Mouse (Mus musculus): Measurements from ENCODE around the gene Snrpa. TPM values are rescaled to one million over a fixed set of nuclear protein-coding genes. Genes with fewer than 3 reads are reported as not detected.
A peak's percentile ranks its signal among the peaks of the same experiment; 100 is the strongest.
"Not testable (repeated sequence)": the region's sequence is repeated elsewhere in the genome, so short reads cannot be mapped to it uniquely, and the experiment has no call there.

Gene Snrpa
- 168 and 170 TPM in 2 replicates for polyA plus RNA-seq (2012; rRNA removed)

DNA sequence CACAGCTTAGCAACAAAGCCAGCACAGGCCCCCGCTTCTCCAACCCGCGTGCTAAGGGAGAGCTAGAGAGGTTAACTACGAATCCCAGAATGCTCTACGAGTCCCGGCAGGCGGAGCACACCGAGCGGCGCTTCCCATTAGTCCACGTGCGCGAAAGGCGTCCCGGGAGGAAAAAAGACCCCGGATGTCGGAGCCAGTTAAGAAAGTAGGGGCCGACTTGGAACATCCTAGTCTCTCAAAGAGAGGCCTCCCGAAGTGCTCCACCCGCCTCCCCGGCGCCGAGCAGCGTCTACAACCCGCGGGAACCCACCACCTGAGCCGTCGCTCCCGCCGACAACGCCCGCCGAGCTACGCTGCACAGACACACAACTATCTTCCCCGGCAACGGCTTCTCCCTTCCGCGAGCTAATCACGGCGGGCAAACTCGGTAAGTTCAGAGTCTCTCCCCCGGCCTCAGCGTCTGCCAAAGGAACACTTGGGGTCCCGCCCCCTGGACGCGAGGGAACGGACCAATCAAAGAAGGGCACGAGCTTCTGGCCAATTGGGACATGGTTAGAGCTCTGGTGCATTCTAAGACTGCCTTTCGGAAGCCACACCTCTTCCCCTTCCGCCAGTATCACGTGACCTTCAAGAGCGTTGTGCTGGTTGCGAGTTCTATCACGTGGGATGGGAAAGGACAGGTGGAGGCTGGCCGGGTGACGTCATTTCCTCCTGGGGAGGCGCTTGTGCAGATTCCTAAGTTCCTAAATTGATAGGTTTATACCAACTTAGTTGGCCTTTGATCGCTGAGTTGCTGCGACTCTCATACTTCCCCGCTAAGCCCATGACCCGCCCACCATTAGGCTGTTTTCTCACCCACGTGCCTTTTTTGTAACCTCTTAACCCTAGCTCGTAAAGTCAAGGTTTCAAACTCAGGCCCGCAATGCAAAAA, at the start of gene Snrpa, which contains the start of gene BC024978:
Gene Snrpa (minus strand): TSS at position 591 of the 931 bp plus-strand sequence.
Gene BC024978 (plus strand): TSS at position 101 of the 931 bp plus-strand sequence.
- under 1% methylated on average over 64 of the region's 64 CpGs for WGBS

DNA sequence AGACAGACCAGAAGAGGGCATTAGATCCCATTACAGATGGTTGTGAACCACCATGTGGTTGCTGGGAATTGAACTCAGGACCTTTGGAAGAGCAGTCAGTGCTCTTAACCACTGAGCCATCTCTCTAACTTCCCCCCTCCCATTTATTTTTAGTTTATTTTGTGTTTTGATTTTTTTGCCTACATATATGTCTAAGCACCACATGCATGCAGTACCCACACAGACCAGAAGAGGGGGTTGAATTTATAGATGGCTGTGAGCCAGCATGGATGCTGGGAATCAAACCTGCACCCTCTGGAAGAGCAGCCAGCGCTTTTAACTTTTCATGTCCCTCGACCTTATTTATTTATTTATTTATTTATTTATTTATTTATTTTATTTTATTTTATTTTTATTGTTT, 48.0 kb upstream of the Snrpa start:
- 84% methylated on average over 2 of the region's 2 CpGs for whole genome bisulfite sequencing
- DNase-seq (ENCODE audit: low read depth, low spot score), result not testable (repeated sequence)

More for the DNA sequence above, at the start of gene Snrpa, which contains the start of gene BC024978:
- DNase-seq (ENCODE audit: low read depth, low spot score), result peak; percentile 100

DNA sequence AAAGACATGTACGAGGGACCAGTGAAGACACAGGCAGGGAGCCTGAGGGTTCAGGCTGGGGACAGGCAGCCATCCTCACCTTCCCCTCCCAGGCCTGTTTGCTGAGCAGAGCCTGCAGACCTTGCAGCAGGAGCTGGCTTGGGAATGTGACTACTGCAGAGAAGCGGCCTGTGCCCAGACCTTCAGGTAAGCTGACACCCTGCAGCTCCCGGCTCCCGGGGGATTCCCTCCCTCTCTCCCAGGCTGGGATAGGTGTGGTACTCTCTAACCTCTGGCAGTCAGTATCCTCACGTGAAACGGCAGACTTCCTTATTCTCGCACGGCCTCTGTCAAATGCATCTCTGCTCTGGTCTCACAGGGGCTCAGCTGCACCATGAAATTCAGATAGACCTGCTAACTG, 47.1 kb upstream of the Snrpa start:
- 59% methylated on average over 8 of the region's 8 CpGs for WGBS

DNA sequence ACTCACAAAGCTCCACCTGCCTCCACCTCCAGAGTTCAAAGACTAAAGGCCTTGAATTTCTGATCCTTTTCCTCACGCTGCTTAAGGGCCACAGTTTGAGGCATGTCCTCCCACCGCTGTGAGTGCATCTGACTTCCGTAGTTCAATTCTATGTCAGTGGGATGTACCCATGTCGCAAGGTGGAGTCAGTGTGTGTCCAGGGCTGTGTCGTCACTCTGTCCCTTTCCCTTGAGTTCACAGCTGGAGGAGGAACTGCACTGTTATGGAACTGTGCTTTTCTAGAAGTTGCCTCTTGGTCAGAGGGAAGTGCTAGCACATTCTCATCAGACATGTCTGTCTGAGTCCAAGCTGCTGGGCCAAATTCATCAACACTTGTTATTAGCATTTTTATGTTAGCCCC, 42.5 kb upstream of the Snrpa start:
- 92% methylated on average over 5 of the region's 5 CpGs for WGBS
- no peak for DNase-seq (ENCODE audit: low read depth, low spot score)

More for the DNA sequence above, 47.1 kb upstream of the Snrpa start:
- DNase-seq (ENCODE audit: low read depth, low spot score), result no peak

DNA sequence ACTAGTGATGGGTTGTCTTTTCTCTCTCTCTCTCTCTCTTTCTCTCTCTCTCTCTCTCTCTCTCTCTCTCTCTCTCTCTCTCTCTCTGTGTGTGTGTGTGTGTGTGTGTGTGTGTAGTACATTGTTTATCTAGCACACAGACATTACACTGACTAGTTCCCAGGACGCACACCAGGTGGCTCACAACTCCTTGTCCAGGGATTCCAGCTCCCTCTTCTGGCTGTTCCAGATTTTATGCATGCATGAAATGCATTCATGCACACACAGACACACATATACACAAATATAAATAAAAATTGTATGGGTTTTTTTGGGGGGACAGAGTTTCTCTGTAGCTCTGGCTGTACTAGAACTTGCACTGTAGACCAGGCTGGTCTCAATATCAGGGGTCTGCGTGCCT, 41.5 kb upstream of the Snrpa start:
- 79% methylated on average over 2 of the region's 2 CpGs for WGBS
- no peak for DNase-seq (ENCODE audit: low read depth, low spot score)

DNA sequence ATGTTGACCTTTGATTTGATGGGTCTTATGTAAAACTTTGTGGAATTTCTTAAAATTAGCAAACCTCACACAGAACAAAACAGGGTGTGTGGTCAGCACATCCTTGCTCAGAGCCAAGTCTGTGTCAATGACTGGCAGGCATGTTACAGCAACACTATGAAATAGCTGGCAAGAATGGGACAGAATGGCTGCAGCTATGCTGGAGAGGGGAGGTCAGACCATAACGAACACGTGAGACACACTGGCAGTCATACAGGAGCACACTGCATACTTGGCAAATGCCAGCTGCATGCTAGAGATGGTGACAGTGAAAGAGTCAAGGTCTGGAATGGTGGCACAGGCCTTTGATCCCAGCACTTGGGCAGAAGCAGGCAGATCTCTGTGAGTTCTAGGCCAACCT, 39.7 kb upstream of the Snrpa start:
- WGBS, result 95% methylated on average over 2 of the region's 2 CpGs
- DNase-seq (ENCODE audit: low read depth, low spot score), result no peak

DNA sequence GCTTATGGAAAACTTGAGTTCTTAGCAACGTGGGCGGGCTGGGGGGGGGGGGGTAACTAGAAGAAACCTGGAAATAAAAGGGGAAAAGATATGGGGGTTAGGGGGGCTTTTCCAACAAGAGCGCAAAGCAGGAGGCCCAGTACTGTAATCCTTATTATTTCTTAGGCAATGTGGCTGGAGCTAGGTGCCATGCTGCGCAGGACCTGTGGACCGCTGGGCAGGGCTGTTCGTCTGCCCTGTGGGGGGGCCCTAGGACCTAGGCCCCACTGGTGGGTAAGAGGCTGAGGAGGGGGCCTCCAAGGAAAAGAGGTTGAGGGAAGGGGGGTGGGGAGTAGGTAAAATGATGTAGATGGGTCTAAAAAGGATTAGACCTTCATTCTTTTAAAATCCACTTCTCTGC, 37.2 kb upstream of the Snrpa start:
- WGBS, result 6% methylated on average over 6 of the region's 6 CpGs

DNA sequence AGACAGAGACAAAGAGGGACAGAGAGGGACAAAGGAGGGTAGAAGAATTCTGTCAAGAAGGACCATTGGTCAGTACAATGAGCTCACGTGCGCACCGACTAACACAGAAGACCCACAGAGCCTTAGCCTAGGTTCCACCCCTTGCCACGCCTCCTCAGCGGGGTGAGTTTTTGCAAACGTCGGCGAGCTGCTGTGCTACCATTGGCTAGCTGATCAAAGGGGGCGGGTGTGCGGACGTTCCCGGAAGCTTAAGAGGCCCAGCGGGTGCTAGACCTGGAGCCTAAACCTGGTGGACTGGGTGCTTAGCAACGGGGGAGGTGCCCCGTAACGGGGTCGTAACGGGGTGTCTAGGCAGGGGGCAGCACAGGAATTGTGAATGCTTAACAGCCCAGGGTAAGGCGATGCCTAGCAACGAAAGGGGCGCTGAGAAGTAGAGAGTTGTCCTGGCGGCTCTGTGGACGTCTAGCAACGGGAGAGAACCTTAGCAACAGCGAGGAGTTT, 36.8 kb upstream of the Snrpa start, which contains the start of gene Coq8b:
Gene Coq8b (plus strand): TSS at position 243 of the 501 bp plus-strand sequence.
- under 1% methylated on average over 25 of the region's 25 CpGs for WGBS

More for the DNA sequence above, 37.2 kb upstream of the Snrpa start:
- DNase-seq (ENCODE audit: low read depth, low spot score), result no peak

DNA sequence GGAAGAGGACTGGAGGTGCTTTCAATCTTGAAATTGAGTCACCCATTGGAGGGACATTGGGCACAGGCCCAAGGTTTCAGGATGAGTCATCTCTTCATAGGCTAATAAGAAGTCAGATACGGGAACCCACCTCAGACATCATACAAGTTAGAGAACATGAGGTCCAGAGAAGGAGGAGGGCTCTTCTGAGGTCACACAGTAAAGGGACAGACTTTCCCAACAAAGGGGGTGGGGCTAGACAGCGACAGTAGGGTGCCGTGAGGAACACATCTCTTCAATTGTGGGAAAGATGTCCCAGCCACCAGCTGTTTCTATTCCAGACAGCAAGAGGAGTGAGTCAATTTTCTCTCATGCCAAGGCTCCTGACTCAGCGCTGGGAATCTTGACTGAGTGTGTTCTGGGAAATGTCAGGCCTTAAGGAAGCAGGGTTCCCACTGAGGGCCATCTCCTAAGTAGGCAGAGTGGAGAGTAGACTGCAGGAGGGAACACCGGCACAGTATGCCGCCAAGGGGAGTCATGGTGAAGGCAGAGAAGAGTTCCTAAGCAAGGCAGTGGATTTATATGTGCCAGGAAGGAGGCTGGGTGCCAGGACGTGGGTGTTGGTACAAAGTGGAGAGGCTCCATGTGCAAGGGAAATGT, 35.7 kb upstream of the Snrpa start:
- 41% methylated on average over 7 of the region's 7 CpGs for WGBS
- DNase-seq (ENCODE audit: low read depth, low spot score), result no peak

More for the DNA sequence above, 36.8 kb upstream of the Snrpa start, which contains the start of gene Coq8b:
- peak; percentile 96 for DNase-seq (ENCODE audit: low read depth, low spot score)

DNA sequence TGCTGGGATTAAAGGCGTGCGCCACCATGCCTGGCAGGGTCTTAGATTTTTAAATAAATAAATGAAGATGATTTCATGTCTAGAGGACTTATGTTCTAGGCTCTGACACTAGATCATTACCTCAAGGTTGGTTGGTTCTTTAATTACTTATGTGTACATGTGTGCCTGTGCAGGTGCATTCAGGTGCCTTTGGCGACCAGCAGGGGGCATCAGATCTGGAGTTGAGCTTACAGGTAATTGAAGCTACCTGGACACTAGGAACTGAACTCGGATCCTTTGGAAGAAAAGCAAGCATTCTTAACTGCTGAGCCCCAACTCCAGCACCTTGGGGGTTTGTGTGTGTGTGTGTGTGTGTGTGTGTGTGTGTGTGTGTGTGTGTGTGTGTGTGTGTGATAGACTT, 34.7 kb upstream of the Snrpa start:
- 74% methylated on average over 4 of the region's 4 CpGs for WGBS
- DNase-seq (ENCODE audit: low read depth, low spot score), result no peak

DNA sequence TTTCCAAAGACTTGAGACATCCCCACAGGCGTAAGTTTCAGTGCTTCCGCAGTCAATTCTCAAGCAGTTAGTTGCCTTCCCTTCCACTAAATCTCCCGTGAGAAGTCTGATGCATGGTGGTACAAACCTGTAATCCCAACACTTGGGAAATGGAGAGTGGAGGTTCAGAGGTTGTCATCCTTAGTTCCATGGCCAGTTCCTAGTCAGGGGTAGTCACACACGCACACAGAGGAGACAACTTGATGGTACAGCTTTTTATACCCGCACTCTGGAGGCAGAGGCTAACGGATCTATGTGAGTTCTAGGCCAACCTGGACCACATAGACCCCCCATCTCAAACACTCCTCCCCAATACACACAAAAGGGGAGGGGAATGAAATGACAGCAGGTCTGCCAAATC, 32.8 kb upstream of the Snrpa start:
- DNase-seq (ENCODE audit: low read depth, low spot score), result no peak
- WGBS, result 5% methylated on average over 6 of the region's 6 CpGs

DNA sequence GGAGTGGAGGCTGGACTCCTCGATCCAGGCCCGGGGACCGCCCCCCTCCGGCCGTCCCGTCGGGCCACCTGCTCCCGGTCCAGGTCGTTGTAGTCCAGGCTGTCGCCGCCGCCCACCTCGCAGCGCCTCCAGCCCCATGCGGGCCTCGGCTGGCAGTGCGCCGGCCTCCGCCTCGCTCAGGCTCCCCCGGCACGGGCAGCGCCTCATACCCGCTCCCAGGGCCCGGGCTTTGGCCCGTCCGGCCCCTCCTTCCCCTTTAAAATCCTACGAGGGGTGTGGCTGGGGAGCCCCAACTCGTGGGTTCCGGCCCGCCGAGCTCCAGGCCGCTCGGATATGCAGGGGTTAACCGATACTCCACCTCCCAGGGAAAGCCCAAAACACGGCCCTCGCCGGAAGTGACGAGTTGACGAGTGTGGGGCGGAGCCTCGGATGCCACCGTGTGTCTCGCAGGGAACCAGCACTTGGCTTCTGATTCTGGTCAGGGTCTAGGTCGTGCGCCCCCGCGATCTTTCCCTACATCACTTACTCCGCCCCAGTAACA, 32.3 kb upstream of the Snrpa start, which contains the start of gene Itpkc:
Gene Itpkc (minus strand): TSS at position 381 of the 541 bp plus-strand sequence.
- DNase-seq (ENCODE audit: low read depth, low spot score), result peak; percentile 97
- WGBS, result under 1% methylated on average over 48 of the region's 49 CpGs

DNA sequence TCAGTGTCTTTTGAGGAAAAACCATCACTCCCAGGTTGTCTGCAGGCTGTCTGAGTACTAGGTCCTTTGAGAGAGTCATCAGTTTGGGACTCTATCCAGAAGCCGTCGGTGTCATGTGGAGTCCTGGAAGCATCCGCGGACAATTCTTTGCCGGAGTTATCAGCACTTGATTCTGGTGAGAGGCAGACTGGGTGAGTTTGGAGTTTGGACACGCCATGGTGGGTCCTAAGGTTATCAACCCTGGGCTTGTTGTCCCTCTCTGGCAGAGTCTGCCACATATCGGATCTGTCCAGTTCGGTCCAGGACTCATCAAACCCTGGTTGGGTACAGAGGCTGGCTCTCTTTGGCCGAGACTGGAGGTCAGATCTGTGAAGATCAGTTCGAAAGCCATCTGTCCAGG, 31.6 kb upstream of the Snrpa start:
- WGBS, result 1% methylated on average over 10 of the region's 10 CpGs

DNA sequence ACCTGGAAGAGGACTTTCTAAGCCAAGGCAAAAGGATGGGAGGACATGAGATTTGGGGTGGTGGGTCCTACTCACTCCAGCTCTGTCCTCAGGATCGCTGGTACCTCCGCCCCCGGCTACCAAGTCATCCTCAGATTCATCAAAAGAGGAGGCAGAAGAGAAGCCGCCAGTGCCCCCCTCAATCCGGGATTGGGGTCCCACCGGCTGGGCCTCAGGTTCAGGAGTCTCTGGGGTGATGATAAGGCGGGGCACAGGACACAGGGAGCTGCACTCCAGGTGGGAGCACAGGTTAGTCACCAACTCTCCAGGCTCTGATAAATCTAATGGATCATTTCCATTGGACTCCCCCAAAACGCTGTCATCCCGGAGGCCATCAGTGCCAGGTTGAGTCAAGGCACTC, 31.2 kb upstream of the Snrpa start:
- no peak for DNase-seq (ENCODE audit: low read depth, low spot score)
- WGBS, result 17% methylated on average over 9 of the region's 9 CpGs

More for the DNA sequence above, 31.6 kb upstream of the Snrpa start:
- no peak for DNase-seq (ENCODE audit: low read depth, low spot score)

DNA sequence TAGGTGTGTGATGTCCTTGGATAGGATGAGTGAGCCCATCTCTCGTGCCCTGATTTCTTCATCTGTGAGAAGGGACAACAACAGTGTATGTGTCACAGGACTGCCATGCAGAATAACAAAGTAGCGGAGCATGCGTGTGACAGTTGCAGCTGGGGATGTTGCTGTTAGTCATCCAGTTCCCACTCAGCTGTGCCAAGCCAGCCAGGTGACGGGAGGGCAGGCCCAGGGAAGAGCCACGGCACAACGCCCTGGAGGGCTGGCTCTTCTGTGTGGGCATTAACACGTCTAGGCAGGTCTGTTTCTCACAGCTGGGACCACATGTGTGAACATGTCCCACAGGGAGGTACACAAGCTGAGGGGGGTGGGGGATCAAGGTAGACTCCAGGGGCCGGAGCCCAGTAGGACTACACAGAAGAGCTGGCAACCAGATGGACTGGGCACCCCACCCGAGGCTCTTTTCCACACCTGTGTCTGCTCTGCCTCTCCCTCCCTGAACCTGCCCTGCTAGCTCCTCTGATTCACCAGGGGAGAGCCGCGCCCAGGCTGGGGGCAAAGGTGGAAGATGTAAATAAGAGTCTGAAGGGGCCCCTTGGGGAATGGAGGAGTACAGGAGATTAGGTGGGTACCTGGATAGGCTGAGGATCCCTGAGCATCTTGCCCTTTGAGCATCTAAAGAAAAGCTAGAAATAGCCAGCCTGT, 29.0 kb upstream of the Snrpa start:
- peak; percentile 69 for DNase-seq (ENCODE audit: low read depth, low spot score)
- 17% methylated on average over 11 of the region's 11 CpGs for WGBS

DNA sequence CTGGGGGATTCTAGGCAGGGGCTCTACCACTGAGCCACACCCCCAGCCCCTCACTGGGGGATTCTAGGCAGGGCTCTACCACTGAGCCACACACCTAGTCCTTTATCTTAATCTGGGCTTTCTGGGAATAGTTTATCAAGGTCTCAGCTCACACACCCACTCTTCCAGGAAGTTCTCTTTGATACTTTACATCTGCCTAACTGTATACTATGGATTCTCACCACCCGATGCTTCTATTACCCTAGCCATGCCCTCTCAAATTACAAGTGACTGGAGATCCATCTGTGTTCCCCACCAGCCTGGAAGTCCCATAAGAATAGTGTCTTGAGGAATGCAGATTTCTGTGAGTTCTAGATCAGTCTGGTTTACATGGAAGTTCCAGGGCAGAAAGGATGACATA, 26.5 kb upstream of the Snrpa start:
- WGBS, result 36% methylated on average over 1 of the region's 1 CpGs
- DNase-seq (ENCODE audit: low read depth, low spot score), result no peak

DNA sequence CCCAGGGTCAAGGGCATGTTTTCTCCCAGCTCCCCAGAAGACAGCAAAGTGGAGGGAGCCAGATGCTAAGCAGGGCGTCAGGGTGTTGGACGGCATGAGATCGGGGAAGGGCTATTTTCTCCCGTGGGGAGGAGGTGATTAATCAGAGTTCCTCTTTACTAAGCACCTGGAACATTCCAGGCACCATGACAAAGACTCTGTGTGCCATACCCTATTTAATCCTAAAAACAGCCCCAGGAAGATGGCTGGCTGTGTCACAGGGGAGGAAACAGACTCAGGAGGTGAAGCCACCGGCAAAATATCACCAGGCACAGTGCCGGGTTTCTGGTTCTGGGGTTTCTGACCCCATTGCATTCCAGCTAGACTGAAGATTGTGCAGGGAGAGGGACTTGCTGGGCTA, 25.9 kb upstream of the Snrpa start:
- no peak for DNase-seq (ENCODE audit: low read depth, low spot score)
- 64% methylated on average over 6 of the region's 6 CpGs for WGBS

DNA sequence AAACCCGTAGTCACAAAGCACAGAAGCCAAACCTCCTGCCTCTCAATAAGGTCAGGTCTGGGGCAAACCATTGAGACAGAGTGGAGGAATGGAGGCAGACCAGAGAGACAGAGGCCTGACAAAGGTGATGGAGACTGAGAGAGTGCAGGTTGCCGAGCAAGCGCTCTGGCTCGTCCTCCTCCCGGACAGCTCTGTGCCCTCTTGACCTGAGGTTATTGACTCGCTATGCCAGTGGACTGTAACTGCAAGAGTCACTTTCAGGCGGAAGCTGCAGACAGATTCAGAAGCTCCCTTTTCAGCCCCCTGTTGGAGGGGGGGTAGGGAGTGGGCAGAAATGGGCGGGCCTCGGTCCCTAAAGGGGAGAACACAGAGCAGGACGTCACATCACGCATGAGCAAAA, 23.9 kb upstream of the Snrpa start:
- DNase-seq (ENCODE audit: low read depth, low spot score), result no peak
- 90% methylated on average over 11 of the region's 11 CpGs for WGBS

DNA sequence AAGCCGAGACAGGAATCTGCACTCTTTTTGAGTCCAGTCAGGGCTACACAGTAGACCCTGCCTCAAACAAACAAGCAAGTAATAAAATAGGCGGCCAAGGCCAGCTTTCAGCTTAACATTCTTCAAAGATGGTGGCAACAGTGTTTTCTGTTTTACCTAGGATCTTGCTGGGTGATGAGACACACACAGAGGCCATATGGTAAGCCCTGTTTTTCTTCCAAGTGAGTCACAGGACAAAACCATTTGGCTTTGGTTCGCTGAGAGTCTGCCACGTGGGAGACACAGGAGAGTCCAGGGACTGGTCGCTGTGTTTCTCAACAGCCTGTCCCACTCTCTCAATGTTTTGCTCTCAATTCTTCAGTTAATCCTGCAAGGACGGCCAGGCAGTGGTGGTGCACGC, 22.5 kb upstream of the Snrpa start:
- no peak for DNase-seq (ENCODE audit: low read depth, low spot score)
- WGBS, result 79% methylated on average over 7 of the region's 7 CpGs
